Mouse (Mus musculus) stomach, postnatal 0 days (tissue): ENCODE data around the gene Tbc1d24. TPM values are rescaled to one million over a fixed set of nuclear protein-coding genes. Genes with fewer than 3 reads are reported as not detected.

ENCODE experiments used
- ATAC-seq: fragments of 200-750 bp; cut with Nextera tagmentation; 2 replicates; pipeline ENCODE4 v1.8.0; 2017; ENCODE audit not compliant: low FRiP score, low TSS enrichment
- DNase-seq: peaks from one replicate; pipeline ENCODE4 v3.0.0-alpha.2; 2016; ENCODE audit warnings: low spot score
- H3K27ac ChIP-seq: fragments of 300-500 bp; sonication (generic); replicated peaks from 2 replicates; pipeline ENCODE4 v1.5.1; 2014; ENCODE audit warnings: mild to moderate bottlenecking, control low read depth
- H3K27me3 ChIP-seq: fragments of 300-500 bp; sonication (generic); 2 replicates; pipeline ENCODE4 v1.6.1; 2014; ENCODE audit warnings: low read length; ENCODE audit not compliant: control insufficient read depth, insufficient read depth
- H3K36me3 ChIP-seq: fragments of 300-500 bp; sonication (generic); 2 replicates; pipeline ENCODE4 v1.6.1; 2014; ENCODE audit warnings: low read length, mixed read lengths; ENCODE audit not compliant: control insufficient read depth, insufficient read depth
- H3K4me1 ChIP-seq: fragments of 300-500 bp; sonication (generic); replicated peaks from 2 replicates; pipeline ENCODE4 v1.6.1; 2014; ENCODE audit warnings: antibody characterized with exemption; ENCODE audit not compliant: control insufficient read depth, insufficient read depth
- H3K4me2 ChIP-seq: fragments of 300-500 bp; sonication (generic); replicated peaks from 2 replicates; pipeline ENCODE4 v1.6.1; 2014; ENCODE audit warnings: low read depth, mild to moderate bottlenecking, control low read depth, moderate library complexity
- H3K4me3 ChIP-seq: fragments of 300-500 bp; sonication (generic); 2 replicates; pipeline ENCODE4 v1.5.1; 2014; ENCODE audit warnings: low read depth, low read length, control low read depth
- H3K9ac ChIP-seq: fragments of 300-500 bp; sonication (generic); 2 replicates; pipeline ENCODE4 v1.6.1; 2014; ENCODE audit warnings: mild to moderate bottlenecking, low read length, control low read depth, mixed read lengths
- H3K9me3 ChIP-seq: fragments of 300-500 bp; sonication (generic); 2 replicates; pipeline ENCODE4 v1.6.1; 2016; ENCODE audit warnings: low read length; ENCODE audit not compliant: control insufficient read depth
- CTCF ChIP-seq: IDR thresholded peaks from 2 replicates; pipeline ENCODE4 v1.5.1; 2016; ENCODE audit warnings: antibody characterized with exemption, low read depth, mild to moderate bottlenecking, moderate library complexity
- EP300 ChIP-seq: optimal IDR thresholded peaks from 2 replicates; pipeline ENCODE3; 2016; ENCODE audit warnings: antibody characterized with exemption
- WGBS: fragments of 180-500 bp; shearing (Covaris S2); extraction: QIAGEN DNeasy Blood & Tissue Kit; methylation state at CpG from one replicate; pipeline ENCODE4 v1.1.7; 2014; 5-methylcytosine and 5-hydroxymethylcytosine counted together
- polyA plus RNA-seq: library from polyadenylated mRNA; unstranded; fragments of >200 nt; fragmentation: Nextera tagmentation; extraction: Ambion mirVana; gene quantifications from 2 replicates; pipeline ENCODE4 v1.2.1, GENCODE M21; 2015

The Tbc1d24 gene
- polyA plus RNA-seq, 1 experiment from 2014 or later: 1.5 TPM

- H3K4me3 ChIP-seq: no peak overlapping the region
- H3K9me3 ChIP-seq: no peaks in the 10 kb centered on the region
- H3K4me2 ChIP-seq: no peak overlapping the region
- ATAC-seq (no peak), DNase-seq (no peak)
- H3K36me3 ChIP-seq: no peaks in the 10 kb centered on the region
- H3K9ac ChIP-seq: no peak overlapping the region
- no peaks in the 10 kb centered on the region for H3K4me1 ChIP-seq
- TF ChIP-seq CTCF: no peak
- no peak for TF ChIP-seq EP300
- no peaks in the 10 kb centered on the region for H3K27me3 ChIP-seq
- H3K27ac ChIP-seq: no peak overlapping the region
- 88% methylated on average over 7 of the region's 7 CpGs for WGBS
These were observed 55.9 kb downstream of the Tbc1d24 start for GRCm38 (mm10) chr17:24149421-24149820.

DNA sequence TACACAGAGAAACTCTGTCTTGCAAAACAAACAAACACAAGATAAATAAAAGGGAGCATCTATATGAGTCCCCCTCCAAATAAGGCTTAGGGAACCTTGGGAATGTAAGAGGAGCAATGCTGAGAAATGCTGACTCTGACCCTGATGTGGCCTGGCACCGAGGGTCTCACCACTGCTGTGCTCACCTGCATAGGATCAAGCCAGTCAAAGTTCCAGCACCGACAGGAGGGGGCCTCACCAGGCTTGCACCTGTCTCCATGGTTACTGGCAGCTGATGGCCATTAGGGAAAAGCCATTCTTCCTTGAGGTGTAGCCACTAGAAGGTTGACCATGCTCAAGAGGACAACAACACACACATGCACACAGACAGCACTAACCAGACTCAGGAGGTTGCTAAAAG is 62.5 kb downstream of the Tbc1d24 start:
- TF ChIP-seq CTCF (no peak), EP300 (no peak)
- H3K9me3 ChIP-seq: no peaks in the 10 kb centered on the region
- H3K9ac ChIP-seq: no peak overlapping the region
- H3K27ac ChIP-seq: no peak overlapping the region
- DNase-seq (no peak), ATAC-seq (no peak)
- H3K27me3 ChIP-seq: no peaks in the 10 kb centered on the region
- H3K4me1 ChIP-seq: peaks cover 4% of the 10 kb centered on the region; the same call in 1 of the 2 replicates
- no peaks in the 10 kb centered on the region for H3K36me3 ChIP-seq
- WGBS: 33% methylated on average over 2 of the region's 2 CpGs
- H3K4me3 ChIP-seq: no peak overlapping the region
- no peak overlapping the region for H3K4me2 ChIP-seq

DNA sequence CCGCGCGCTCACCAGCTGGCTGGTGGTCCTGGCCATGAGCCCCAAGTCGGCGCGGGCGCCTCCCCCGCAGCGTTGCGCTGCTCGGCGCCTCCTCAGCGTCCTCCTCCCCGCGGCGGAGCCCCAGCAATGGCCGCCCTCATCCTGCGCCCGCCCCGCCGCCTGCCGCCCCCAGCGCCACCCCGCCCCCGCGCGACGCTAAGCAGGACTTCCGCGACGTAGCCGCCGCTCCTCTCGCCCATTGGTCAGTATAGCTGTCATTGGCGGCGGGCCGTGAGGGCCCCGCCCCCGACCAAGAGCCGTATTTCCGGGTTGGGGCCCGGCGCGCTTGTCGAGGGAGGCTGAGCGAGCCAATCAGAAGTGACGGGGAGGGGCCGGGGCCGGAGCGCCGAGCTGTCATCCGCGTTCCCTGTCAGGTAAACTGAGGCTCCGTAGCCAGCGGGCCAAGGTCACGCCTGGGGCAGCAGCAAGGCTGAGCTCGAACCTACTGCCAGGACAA is 63.9 kb downstream of the Tbc1d24 start:
- no peak for TF ChIP-seq EP300
- no peak for TF ChIP-seq CTCF
- Histone ChIP-seq H3K4me2 (peak overlapping the region; percentile 76), H3K9me3 (no peaks in the 10 kb centered on the region), H3K27me3 (no peaks in the 10 kb centered on the region), H3K4me1 (peaks cover 4% of the 10 kb centered on the region; the same call in 1 of the 2 replicates), H3K9ac (peak overlapping the region; percentile 93), H3K36me3 (no peaks in the 10 kb centered on the region), H3K27ac (peak overlapping the region; percentile 96), H3K4me3 (peak overlapping the region; percentile 99)
- peak; percentile 98 for ATAC-seq
- WGBS: under 1% methylated on average over 42 of the region's 57 CpGs
- peak; percentile 98 for DNase-seq

DNA sequence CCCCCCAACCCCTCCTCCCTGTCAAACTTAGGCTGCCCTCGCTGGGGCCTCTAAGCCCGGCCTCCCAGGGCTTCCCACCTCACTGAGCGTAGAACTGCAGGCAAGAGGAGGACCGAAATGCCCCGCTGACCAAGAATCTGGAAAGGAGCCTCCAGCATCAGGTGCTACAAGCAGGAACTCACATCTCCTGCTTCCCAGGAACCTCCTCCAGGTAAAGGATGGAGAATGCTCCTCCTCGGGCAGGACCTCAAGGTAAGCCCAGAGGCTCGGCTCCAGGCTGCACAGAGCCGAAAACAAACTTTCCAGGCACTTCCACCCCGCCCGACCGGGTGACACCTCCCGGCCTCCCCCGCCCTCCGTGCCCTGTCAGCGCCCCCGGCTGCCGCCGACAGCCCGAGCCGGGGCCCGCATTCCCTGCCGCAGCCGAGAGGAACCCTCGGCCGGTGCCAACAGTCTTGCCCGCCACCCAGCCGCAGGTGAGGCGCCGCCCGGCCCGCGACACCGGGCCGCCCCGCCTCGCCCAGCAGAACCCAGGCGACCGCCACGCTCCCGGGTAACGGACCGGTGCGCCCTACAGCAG is 64.4 kb downstream of the Tbc1d24 start:
- peak; percentile 75 for ATAC-seq
- Histone ChIP-seq H3K9me3 (no peaks in the 10 kb centered on the region), H3K36me3 (no peaks in the 10 kb centered on the region), H3K27me3 (no peaks in the 10 kb centered on the region), H3K4me2 (peak overlapping the region; percentile 76), H3K27ac (peak overlapping the region; percentile 96), H3K4me3 (peak overlapping the region; percentile 99), H3K9ac (peak overlapping the region; percentile 93), H3K4me1 (peaks cover 4% of the 10 kb centered on the region; the same call in 1 of the 2 replicates)
- no peak for DNase-seq
- 1% methylated on average over 38 of the region's 43 CpGs for WGBS
- TF ChIP-seq CTCF (no peak), EP300 (no peak)

GRCm38 (mm10) chr17:24139968-24140367 is 65.4 kb downstream of the Tbc1d24 start:
- no peaks in the 10 kb centered on the region for H3K27me3 ChIP-seq
- H3K36me3 ChIP-seq: no peaks in the 10 kb centered on the region
- H3K9me3 ChIP-seq: no peaks in the 10 kb centered on the region
- peak overlapping the region; percentile 99 for H3K4me3 ChIP-seq
- DNase-seq (no peak), ATAC-seq (no peak)
- H3K27ac ChIP-seq: peak overlapping the region; percentile 96; the same call in 1 of the 2 replicates
- 73% methylated on average over 4 of the region's 4 CpGs for WGBS
- peaks cover 4% of the 10 kb centered on the region; the same call in 1 of the 2 replicates for H3K4me1 ChIP-seq
- 0 out of 2 replicates have a peak overlapping the region, but pooled peaks have one; percentile 93 for H3K9ac ChIP-seq
- TF ChIP-seq CTCF (no peak), EP300 (no peak)
- H3K4me2 ChIP-seq: peak overlapping the region; percentile 76

- TF ChIP-seq EP300: no peak
- no peaks in the 10 kb centered on the region for H3K9me3 ChIP-seq
- no peak overlapping the region for H3K9ac ChIP-seq
- H3K4me2 ChIP-seq: no peak overlapping the region
- DNase-seq (no peak), ATAC-seq (no peak)
- no peak overlapping the region for H3K27ac ChIP-seq
- no peak overlapping the region for H3K4me3 ChIP-seq
- no peaks in the 10 kb centered on the region for H3K36me3 ChIP-seq
- WGBS: 65% methylated on average over 3 of the region's 3 CpGs
- no peaks in the 10 kb centered on the region for H3K27me3 ChIP-seq
- peaks cover 4% of the 10 kb centered on the region; the same call in 1 of the 2 replicates for H3K4me1 ChIP-seq
These were observed 66.1 kb downstream of the Tbc1d24 start for GRCm38 (mm10) chr17:24139256-24139655.
